21 mouse cellular contexts compared by ENCODE assay signal in the genomic region with DNA sequence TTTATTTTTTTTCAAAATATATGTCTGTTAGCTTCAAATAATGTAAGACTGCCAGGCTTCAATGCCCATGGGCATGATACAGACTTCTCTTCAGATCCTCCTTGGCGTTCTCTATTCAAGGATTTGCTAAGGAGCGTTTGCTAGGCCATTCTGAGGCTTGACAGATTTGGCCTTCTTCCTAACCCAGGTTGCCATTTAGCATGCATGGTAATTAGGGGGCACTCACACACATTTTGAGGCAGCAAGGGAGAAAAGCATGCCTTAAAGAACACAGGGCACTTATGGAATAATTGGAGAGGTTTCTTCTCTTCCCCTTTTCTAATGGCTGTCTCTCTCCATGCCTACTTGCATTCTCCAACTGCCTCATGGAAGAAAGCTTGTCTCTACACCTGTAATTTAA. TPM values are rescaled to one million over a fixed set of nuclear protein-coding genes. Genes with fewer than 3 reads are reported as not detected.
"Had no signal": no experiment of that assay in that cellular context is flagged by ENCODE, and none has a peak within 500 bp of the region (broad histone marks: within the 10 kb centered on the region; RNA-seq: fewer than 3 reads in every experiment).

No protein-coding gene starts in this region.

- ATAC-seq: liver, postnatal 0 days; lung, postnatal 0 days; midbrain, embryonic 13.5 days; midbrain, embryonic 16.5 days had no signal

- H3K27me3 ChIP-seq: lung, embryonic 15.5 days; megakaryocyte, embryonic 14.5 days; midbrain, embryonic 13.5 days; neural tube, embryonic 12.5 days; stomach, embryonic 15.5 days had no signal

- H3K27ac ChIP-seq: lung, embryonic 15.5 days; macrophage; midbrain, embryonic 13.5 days; neural tube, embryonic 12.5 days; stomach, embryonic 15.5 days; stomach, postnatal 0 days had no signal

- H3K36me3 ChIP-seq: lung, embryonic 15.5 days; midbrain, embryonic 13.5 days; neural tube, embryonic 12.5 days; stomach, embryonic 15.5 days had no signal

- H3K9me3 ChIP-seq: lung, embryonic 15.5 days; midbrain, embryonic 13.5 days; neural tube, embryonic 12.5 days; stomach, embryonic 15.5 days had no signal

- H3K9ac ChIP-seq: liver, postnatal 0 days; lung, embryonic 15.5 days; midbrain, embryonic 13.5 days; neural tube, embryonic 12.5 days; stomach, embryonic 15.5 days had no signal

- H3K4me2 ChIP-seq: lung, embryonic 15.5 days; midbrain, embryonic 11.5 days; midbrain, embryonic 13.5 days; neural tube, embryonic 12.5 days; stomach, embryonic 15.5 days had no signal

- H3K4me1 ChIP-seq: lung, embryonic 15.5 days; megakaryocyte, embryonic 14.5 days; midbrain, embryonic 13.5 days; neural tube, embryonic 12.5 days; stomach, embryonic 15.5 days had no signal

- DNase-seq: liver, postnatal 0 days; lung, adult 2 months; lung, postnatal 14 days; lung, postnatal 36 days; right cerebral cortex, postnatal 14 days; thymus, adult 2 months; thymus, postnatal 25 days; thymus, postnatal 4 days had no signal

- H3K4me3 ChIP-seq: lung, embryonic 15.5 days; megakaryocyte, embryonic 14.5 days; midbrain, embryonic 13.5 days; neural tube, embryonic 12.5 days; stomach, embryonic 15.5 days had no signal

RNA-seq across cellular contexts. Expression of gene Dlgap1, which starts 53.7 kb away (rescaled TPM):
- total RNA-seq: megakaryocyte progenitor cell, adult 5-6 weeks; monocyte, adult 5-6 weeks; neutrophil, adult 5-6 weeks had no signal
- polyA plus RNA-seq: macrophage had no signal
